Mouse (Mus musculus): ENCODE measurements at regions not wholly inside any gene's neighbourhood (a gene's known extent, or its start where the extent isn't known, plus 50 kb on each side); places are given as distances from the start of the nearest gene placed in this dataset.
"Not testable (repeated sequence)": the region's sequence is repeated elsewhere in the genome, so short reads cannot be mapped to it uniquely, and the experiment has no call there.

- not testable (repeated sequence) for TF ChIP-seq CTCF (IDR thresholded peaks at IDR 0.05; ENCODE audit: low read depth, low read length); POLR2A (IDR thresholded peaks at IDR 0.05; ENCODE audit: borderline replicate concordance, low read depth, low read length)
Measured at GRCm38 (mm10) chr7:83412745-83413144, 172.0 kb upstream of the Tmc3 start.

Measured in bone marrow macrophage, adult 2 months (primary cell).